Mouse (Mus musculus) myocyte (in vitro differentiated cells): Measurements from ENCODE around the gene Prom1.

ENCODE experiments used
- CEBPB ChIP-seq: IDR thresholded peaks from 2 replicates; pipeline ENCODE4 v1.6.1; 2011; ENCODE audit warnings: mild to moderate bottlenecking, moderate library complexity; ENCODE audit not compliant: poor library complexity, insufficient read depth, severe bottlenecking
- E2F4 ChIP-seq: IDR thresholded peaks from one replicate; pipeline ENCODE4 v1.6.1; 2011; ENCODE audit warnings: mild to moderate bottlenecking, control low read depth, moderate library complexity; ENCODE audit not compliant: insufficient read depth
- MAX ChIP-seq: IDR thresholded peaks from one replicate; pipeline ENCODE4 v1.6.1; 2011; ENCODE audit warnings: low read depth, mild to moderate bottlenecking, control low read depth
- MYOD1 ChIP-seq, 3 experiments: IDR thresholded peaks; one replicate each; pipeline ENCODE4 v1.6.1; 2011; ENCODE audit warnings: control low read depth in 2 of 3, low read depth in 2 of 3, mild to moderate bottlenecking in 2 of 3, moderate library complexity in 1 of 3; ENCODE audit not compliant: insufficient read length in 2 of 3, control insufficient read depth in 1 of 3
- MYOG ChIP-seq, 3 experiments: IDR thresholded peaks; one replicate each; pipeline ENCODE4 v1.6.1; 2011; ENCODE audit warnings: control low read depth in 2 of 3, low read depth in 2 of 3, mild to moderate bottlenecking in 2 of 3; ENCODE audit not compliant: insufficient read length in 2 of 3, control insufficient read depth in 1 of 3, insufficient read depth in 1 of 3
- POLR2A ChIP-seq: IDR thresholded peaks from one replicate; pipeline ENCODE4 v1.6.1; 2011; ENCODE audit warnings: low read depth, mild to moderate bottlenecking, control low read depth, moderate library complexity; ENCODE audit not compliant: insufficient read length
- POLR2AphosphoS2 ChIP-seq: IDR thresholded peaks from one replicate; pipeline ENCODE4 v1.6.1; 2011; ENCODE audit warnings: low read depth, control low read depth; ENCODE audit not compliant: insufficient read length
- REST ChIP-seq: IDR thresholded peaks from one replicate; pipeline ENCODE4 v1.6.1; 2011; ENCODE audit warnings: mild to moderate bottlenecking, control low read depth, moderate library complexity; ENCODE audit not compliant: insufficient read depth, insufficient read length
- SRF ChIP-seq: IDR thresholded peaks from one replicate; pipeline ENCODE4 v1.6.1; 2011; ENCODE audit warnings: low read depth; ENCODE audit not compliant: control insufficient read depth, insufficient read length
- TCF12 ChIP-seq: IDR thresholded peaks from one replicate; pipeline ENCODE4 v1.6.1; 2011; ENCODE audit warnings: mild to moderate bottlenecking, control low read depth; ENCODE audit not compliant: poor library complexity, insufficient read depth, severe bottlenecking
- USF1 ChIP-seq: IDR thresholded peaks from one replicate; pipeline ENCODE4 v1.6.1; 2011; ENCODE audit warnings: low read depth, mild to moderate bottlenecking, control low read depth, moderate library complexity

DNA sequence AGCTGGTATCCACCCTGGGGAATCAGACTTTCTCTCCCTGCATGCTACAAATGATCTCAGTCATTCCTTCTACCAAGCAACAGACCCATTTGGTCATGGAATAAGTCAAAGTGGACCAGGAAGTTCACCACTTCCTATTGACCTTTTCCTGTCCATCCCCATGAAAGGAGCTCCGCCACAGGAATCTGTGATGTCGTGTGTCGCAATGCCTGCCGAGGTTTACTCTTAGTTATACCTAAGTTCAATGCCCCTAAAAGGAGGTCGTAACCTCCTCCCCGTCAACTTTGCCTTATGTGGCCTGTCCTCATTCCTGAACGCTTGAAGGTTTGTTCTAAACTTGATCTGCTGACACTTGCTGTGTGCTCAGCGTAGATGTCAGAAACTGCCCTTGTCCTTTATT lies 51.6 kb downstream of the Prom1 start:
- no peak for TF ChIP-seq POLR2A
- TF ChIP-seq USF1: no peak
- TF ChIP-seq MAX: no peak
- no peak for TF ChIP-seq CEBPB
- TF ChIP-seq POLR2AphosphoS2: no peak
- TF ChIP-seq TCF12: no peak
- TF ChIP-seq E2F4: no peak
- no peak for TF ChIP-seq MYOG (IDR thresholded peaks at IDR 0.05; ENCODE audit: control insufficient read depth in 1 of 3, insufficient read depth in 1 of 3, insufficient read length in 2 of 3, low read depth in 2 of 3)
- no peak for TF ChIP-seq MYOD1 (IDR thresholded peaks at IDR 0.05; ENCODE audit: control insufficient read depth in 1 of 3, insufficient read length in 2 of 3, low read depth in 2 of 3)
- no peak for TF ChIP-seq REST
- TF ChIP-seq SRF: no peak
